20 mouse cellular contexts compared by ENCODE assay signal in the genomic region with DNA sequence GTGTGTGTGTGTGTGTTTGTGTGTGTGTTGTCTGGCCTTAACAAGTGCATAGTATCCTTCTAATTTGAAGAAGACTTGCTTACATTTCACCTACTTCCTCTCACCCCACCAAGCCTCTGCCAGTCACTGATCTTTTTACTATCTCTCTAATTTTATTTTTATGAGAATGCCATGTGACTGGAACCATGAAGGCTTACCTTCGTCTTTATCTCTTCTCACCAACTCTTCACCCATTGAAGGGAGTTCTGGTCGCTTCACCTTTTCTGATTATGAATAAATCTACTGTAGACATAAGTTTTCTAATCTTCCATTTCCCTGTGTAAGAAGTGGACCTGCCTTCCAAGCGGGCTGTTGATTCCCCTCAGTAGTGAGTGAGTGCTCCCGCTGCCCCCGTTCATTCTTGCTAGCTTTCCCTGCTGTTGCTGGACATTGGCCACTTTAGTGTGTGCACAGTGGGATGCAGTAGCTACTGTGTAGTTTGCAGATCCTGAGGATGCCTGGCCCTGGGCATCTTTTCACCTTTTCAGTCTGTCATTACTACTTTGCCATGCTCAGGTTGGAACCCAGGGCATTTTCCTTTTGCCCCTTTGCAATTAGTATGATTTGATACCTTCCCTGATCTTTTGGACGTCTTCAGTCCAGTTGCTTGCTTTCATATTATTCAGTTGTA. TPM values are rescaled to one million over a fixed set of nuclear protein-coding genes. Genes with fewer than 3 reads are reported as not detected.
A peak's percentile ranks its signal among the peaks of the same experiment; 100 is the strongest.
DNase-seq lines count a peak whose midpoint lies in the region; ATAC-seq and TF ChIP-seq lines count a peak whose summit lies in the region.
"Had no signal": no experiment of that assay in that cellular context is flagged by ENCODE, and none has a peak within 500 bp of the region (broad histone marks: within the 10 kb centered on the region; RNA-seq: fewer than 3 reads in every experiment).

No protein-coding gene starts in this region.

- peak; percentile 2 to 5 for DNase-seq in heart, postnatal 36 days
- DNase-seq in heart, postnatal 14 days = no peak
- DNase-seq in G1E (ENCODE audit: low spot score) (no peak), MEL-GATA-1-ER (ENCODE audit: extremely low read depth, low read depth) (peak; percentile 48)
- DNase-seq in ovary, postnatal 10 days (ENCODE audit: low spot score) = no peak
- DNase-seq in right cerebral cortex, postnatal 36 days (ENCODE audit: low spot score in 2 of 2) = no peak
- DNase-seq: adrenal gland, postnatal 10 days; cerebellum, adult 11 months; cerebellum, adult 8-10 months; cerebellum, postnatal 25 days; gastrocnemius, postnatal 14 days; heart, postnatal 4 days had no signal

- peaks cover 33% of the 10 kb centered on the region for H3K4me1 ChIP-seq in G1E (ENCODE audit: insufficient read depth, low read depth, low read length)

- H3K9me3 ChIP-seq in G1E (replicated peaks) = no peaks in the 10 kb centered on the region
- H3K9me3 ChIP-seq: embryonic facial prominence, embryonic 12.5 days; forebrain, embryonic 15.5 days; heart, embryonic 12.5 days; hindbrain, embryonic 12.5 days had no signal

- 0 out of 2 replicates have a peak, but pooled peaks have one; percentile 36 for ATAC-seq in G1E (ENCODE audit: extremely low read depth, insufficient number of reproducible peaks, low FRiP score, poor library complexity, severe bottlenecking)
- ATAC-seq in megakaryocyte-erythroid progenitor cell, adult 5-6 weeks (replicated peaks; ENCODE audit: low FRiP score, low TSS enrichment, poor library complexity, severe bottlenecking) = peak; percentile 18; the same call in 1 of the 2 replicates
- ATAC-seq: forebrain, embryonic 15.5 days; hindbrain, embryonic 16.5 days; inflammation-experienced regulatory T-cells, adult 6 months had no signal

- H3K36me3 ChIP-seq in G1E (replicated peaks) = peaks cover 49% of the 10 kb centered on the region
- H3K36me3 ChIP-seq: embryonic facial prominence, embryonic 12.5 days; forebrain, embryonic 15.5 days; heart, embryonic 12.5 days; hindbrain, embryonic 12.5 days had no signal

- H3K27me3 ChIP-seq in G1E (ENCODE audit: insufficient read depth, low read length) = no peaks in the 10 kb centered on the region
- H3K27me3 ChIP-seq: CH12.LX; embryonic facial prominence, embryonic 12.5 days; forebrain, embryonic 15.5 days; heart, embryonic 12.5 days; hindbrain, embryonic 12.5 days had no signal

- TF ChIP-seq CTCF in G1E (IDR thresholded peaks at IDR 0.05; ENCODE audit: low read depth, low read length) = no peak

- intact Hi-C loops in heart, postnatal 36 days (cut with DNase I) = no loop called here
- intact Hi-C loops in heart, postnatal 14 days (cut with DNase I) = no loop called here

- no peak overlapping the region for H3K4me3 ChIP-seq in G1E (ENCODE audit: low read depth, low read length)
- H3K4me3 ChIP-seq: embryonic facial prominence, embryonic 12.5 days; forebrain, embryonic 15.5 days; heart, embryonic 12.5 days; hindbrain, embryonic 12.5 days had no signal

RNA-seq across cellular contexts. Expression of gene Bicd2, which starts 8.6 kb away (rescaled TPM):
- 10 to 100 TPM; 73.4 to 79.7 TPM for total RNA-seq in heart, postnatal 36 days (2021)
- total RNA-seq in heart, postnatal 14 days (2021) = 10 to 100 TPM; 72.1 to 77.7 TPM
- total RNA-seq in G1E (2014; fragmentation: Nextera tagmentation) (11.5 and 19.5 TPM in 2 replicates), G1E (2017) (19.2 and 19.9 TPM in 2 replicates)
- polyA plus RNA-seq in G1E (2012) = 10.7 and 11.6 TPM in 2 replicates
- 14.8 and 16.1 TPM in 2 replicates for total RNA-seq in megakaryocyte-erythroid progenitor cell, adult 5-6 weeks (2014; fragmentation: Nextera tagmentation)
- 18.3 and 26.2 TPM in 2 replicates for total RNA-seq in megakaryocyte-erythroid progenitor cell, adult 5-6 weeks (2017)

RNA-seq across cellular contexts. Expression of gene Fgd3, which starts 29.9 kb away (rescaled TPM):
- total RNA-seq in heart, postnatal 36 days (2021) = 1 to 10 TPM in 1 of 2 experiments, under 1 TPM in 1; 0.64 to 1.2 TPM
- 1 to 10 TPM in 1 of 2 experiments, under 1 TPM in 1; 0.79 to 1.5 TPM for total RNA-seq in heart, postnatal 14 days (2021)
- 3.9 and 4.7 TPM in 2 replicates for total RNA-seq in G1E (2014; fragmentation: Nextera tagmentation)
- 11.0 and 11.2 TPM in 2 replicates for total RNA-seq in G1E (2017)
- polyA plus RNA-seq in G1E (2012) = 3.6 and 4.1 TPM in 2 replicates
- total RNA-seq in megakaryocyte-erythroid progenitor cell, adult 5-6 weeks (2014; fragmentation: Nextera tagmentation) = 4.5 and 5.0 TPM in 2 replicates
- total RNA-seq in megakaryocyte-erythroid progenitor cell, adult 5-6 weeks (2017) = 4.6 and 5.2 TPM in 2 replicates

Comparison
In these comparisons a context has a peak if more than half of its experiments do, and no peak if none do; other contexts are left out.
1. DNase-seq: peak in heart, postnatal 36 days (2 of 2) and MEL-GATA-1-ER (single experiment); none in heart, postnatal 14 days (0 of 2), G1E (single experiment), ovary, postnatal 10 days (single experiment) and right cerebral cortex, postnatal 36 days (0 of 2).